Mouse (Mus musculus) forebrain, embryonic 12.5 days (tissue): ENCODE results near the gene Zfp580. TPM values are rescaled to one million over a fixed set of nuclear protein-coding genes. Genes with fewer than 3 reads are reported as not detected.

Source experiments
- ATAC-seq: fragments of 200-750 bp; cut with Nextera tagmentation; 2 replicates; pipeline ENCODE4 v1.8.0; 2017; ENCODE audit warnings: moderate TSS enrichment; ENCODE audit not compliant: low FRiP score
- H3K27ac ChIP-seq: fragments of 300-500 bp; sonication (generic); 2 replicates; pipeline ENCODE4 v1.5.1; 2016; ENCODE audit warnings: mild to moderate bottlenecking
- H3K27me3 ChIP-seq: fragments of 300-500 bp; sonication (generic); 2 replicates; pipeline ENCODE4 v1.6.1; 2016; ENCODE audit warnings: mild to moderate bottlenecking
- H3K36me3 ChIP-seq: fragments of 300-500 bp; sonication (generic); replicated peaks from 2 replicates; pipeline ENCODE4 v1.6.1; 2016; ENCODE audit warnings: mild to moderate bottlenecking
- H3K4me1 ChIP-seq: fragments of 300-500 bp; sonication (generic); 2 replicates; pipeline ENCODE4 v1.6.1; 2016
- H3K4me2 ChIP-seq: fragments of 300-500 bp; sonication (generic); 2 replicates; pipeline ENCODE4 v1.6.1; 2016; ENCODE audit warnings: mild to moderate bottlenecking, moderate library complexity
- H3K4me3 ChIP-seq: fragments of 300-500 bp; sonication (generic); replicated peaks from 2 replicates; pipeline ENCODE4 v1.5.1; 2016; ENCODE audit warnings: mild to moderate bottlenecking
- H3K9ac ChIP-seq: fragments of 300-500 bp; sonication (generic); 2 replicates; pipeline ENCODE4 v1.6.1; 2016; ENCODE audit warnings: mild to moderate bottlenecking
- H3K9me3 ChIP-seq: fragments of 300-500 bp; sonication (generic); 2 replicates; pipeline ENCODE4 v1.6.1; 2016
- WGBS: fragments of 180-500 bp; shearing (Covaris S2); methylation state at CpG from one replicate; pipeline ENCODE4 v1.1.7; 2016; 5-methylcytosine and 5-hydroxymethylcytosine counted together
- polyA plus RNA-seq: library from polyadenylated mRNA; unstranded; fragments of >200 nt; fragmentation: Nextera tagmentation; extraction: Ambion mirVana; gene quantifications from 2 replicates; pipeline ENCODE4 v1.2.1, GENCODE M21; 2016

Gene Zfp580
- polyA plus RNA-seq, 1 experiment from 2014 or later, result 46.3 TPM

DNA sequence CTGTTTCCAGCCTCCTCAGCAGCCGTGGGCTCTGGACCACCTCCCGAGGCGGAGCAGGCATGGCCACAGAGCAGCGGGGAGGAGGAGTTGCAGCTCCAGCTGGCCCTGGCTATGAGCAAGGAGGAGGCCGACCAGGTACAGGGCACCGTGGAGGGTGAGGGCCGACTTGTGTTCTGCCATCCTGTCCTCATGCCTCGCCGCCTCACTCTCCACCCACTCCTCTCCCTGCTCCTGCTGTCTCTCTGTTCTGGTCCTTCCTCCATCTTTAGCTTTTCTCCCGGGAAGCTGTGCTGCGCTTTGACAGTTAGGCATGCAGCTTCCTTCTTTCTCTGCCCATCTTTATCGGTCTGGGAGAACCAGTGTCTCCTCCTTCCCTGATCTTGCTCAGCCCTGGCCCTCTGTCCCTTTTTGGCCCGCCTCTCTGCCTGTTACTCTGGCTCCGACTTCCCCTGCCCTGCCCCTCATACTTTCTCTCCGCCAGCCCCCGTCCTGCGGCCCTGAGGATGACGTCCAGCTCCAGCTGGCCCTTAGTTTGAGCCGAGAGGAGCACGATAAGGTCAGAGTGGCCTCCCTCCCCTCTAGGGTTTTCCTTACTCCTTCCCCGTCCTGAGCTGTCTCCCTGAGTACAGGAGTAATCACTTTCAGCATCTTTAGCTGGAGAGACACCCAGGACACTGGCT is 41.6 kb downstream of the Zfp580 start:
- no peak for ATAC-seq
- Histone ChIP-seq H3K4me2 (no peak overlapping the region), H3K9ac (no peak overlapping the region), H3K27me3 (no peaks in the 10 kb centered on the region), H3K4me1 (no peaks in the 10 kb centered on the region), H3K27ac (no peak overlapping the region), H3K4me3 (no peak overlapping the region), H3K9me3 (no peaks in the 10 kb centered on the region), H3K36me3 (peaks cover 83% of the 10 kb centered on the region)
- WGBS, result 86% methylated on average over 21 of the region's 21 CpGs

DNA sequence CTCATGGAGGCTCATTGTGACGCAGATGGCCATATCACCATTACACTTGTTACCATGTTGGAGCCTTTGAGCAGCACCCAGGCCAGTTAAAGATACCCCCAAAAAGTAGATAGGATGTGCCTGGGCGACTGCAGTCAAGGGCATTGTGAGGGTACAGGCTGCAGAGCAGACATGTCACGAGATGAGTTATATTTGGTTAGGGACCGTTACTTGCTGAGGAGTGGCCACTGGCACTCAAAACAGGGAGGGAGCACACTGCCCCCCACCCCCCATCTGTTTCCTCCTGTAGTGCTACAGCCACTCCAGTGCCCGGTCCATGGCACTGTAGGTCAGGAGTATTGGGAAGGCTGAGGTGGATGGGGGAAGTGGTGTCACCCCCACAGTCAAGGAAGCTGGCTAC is 47.4 kb downstream of the Zfp580 start:
- no peaks in the 10 kb centered on the region for H3K9me3 ChIP-seq
- no peaks in the 10 kb centered on the region for H3K4me1 ChIP-seq
- H3K36me3 ChIP-seq, result peaks cover 55% of the 10 kb centered on the region
- no peak overlapping the region for H3K9ac ChIP-seq
- no peak overlapping the region for H3K4me2 ChIP-seq
- H3K4me3 ChIP-seq, result no peak overlapping the region
- H3K27ac ChIP-seq, result no peak overlapping the region
- WGBS, result 93% methylated on average over 5 of the region's 5 CpGs
- no peaks in the 10 kb centered on the region for H3K27me3 ChIP-seq
- ATAC-seq, result no peak

- Histone ChIP-seq H3K36me3 (peaks cover 44% of the 10 kb centered on the region), H3K9ac (no peak overlapping the region), H3K4me1 (no peaks in the 10 kb centered on the region), H3K9me3 (no peaks in the 10 kb centered on the region), H3K4me2 (no peak overlapping the region), H3K27ac (no peak overlapping the region), H3K27me3 (no peaks in the 10 kb centered on the region), H3K4me3 (no peak overlapping the region)
- ATAC-seq, result no peak
- WGBS, result 91% methylated on average over 3 of the region's 3 CpGs
These were observed 48.5 kb downstream of the Zfp580 start for GRCm38 (mm10) chr7:5099796-5100195.

- no peaks in the 10 kb centered on the region for H3K27me3 ChIP-seq
- WGBS, result 87% methylated on average over 10 of the region's 10 CpGs
- no peak overlapping the region for H3K27ac ChIP-seq
- H3K9ac ChIP-seq, result no peak overlapping the region
- H3K9me3 ChIP-seq, result no peaks in the 10 kb centered on the region
- peaks cover 31% of the 10 kb centered on the region for H3K36me3 ChIP-seq
- no peaks in the 10 kb centered on the region for H3K4me1 ChIP-seq
- no peak overlapping the region for H3K4me2 ChIP-seq
- ATAC-seq, result no peak
- no peak overlapping the region for H3K4me3 ChIP-seq
These were observed 49.8 kb downstream of the Zfp580 start for GRCm38 (mm10) chr7:5101066-5101663.

DNA sequence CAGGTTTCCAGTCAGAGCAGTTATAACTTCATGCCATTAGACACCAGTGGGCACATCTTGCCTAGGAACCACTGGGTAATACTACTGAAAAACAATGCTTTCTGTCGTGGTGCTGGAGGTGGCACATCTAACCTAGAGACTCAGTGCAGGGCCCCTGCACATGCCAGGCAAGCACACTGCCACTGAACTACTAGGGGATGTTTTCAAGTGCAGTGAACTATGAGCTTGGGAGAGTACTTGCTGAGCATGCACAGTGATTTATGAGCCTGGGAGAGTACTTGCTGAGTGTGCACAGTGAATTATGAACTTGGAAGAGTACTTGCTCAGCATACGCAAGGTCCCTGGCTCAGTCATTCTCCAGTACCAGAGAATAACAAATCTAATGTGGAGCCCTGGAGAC is 51.2 kb downstream of the Zfp580 start:
- Histone ChIP-seq H3K9ac (no peak overlapping the region), H3K27ac (no peak overlapping the region), H3K4me3 (no peak overlapping the region), H3K36me3 (peaks cover 17% of the 10 kb centered on the region), H3K4me2 (no peak overlapping the region), H3K9me3 (no peaks in the 10 kb centered on the region), H3K4me1 (no peaks in the 10 kb centered on the region), H3K27me3 (no peaks in the 10 kb centered on the region)
- 84% methylated on average over 2 of the region's 2 CpGs for WGBS
- no peak for ATAC-seq

Other genes with a start within 250 kb of the Zfp580 start
- gene Ube2s, start 238.9 kb upstream of the Zfp580 start, polyA plus RNA-seq, result 434 and 445 TPM in 2 replicates
- 4.0 and 4.6 TPM in 2 replicates for gene Shisa7, start 206.8 kb upstream of the Zfp580 start, polyA plus RNA-seq
- gene Isoc2b, start 181.3 kb upstream of the Zfp580 start, polyA plus RNA-seq, result 2.1 and 2.7 TPM in 2 replicates
- gene Isoc2a, start 174.4 kb upstream of the Zfp580 start, polyA plus RNA-seq, result 0.70 and 0.89 TPM in 2 replicates
- 0.24 and 0.41 TPM in 2 replicates for gene Gm36210, start 145.0 kb upstream of the Zfp580 start, polyA plus RNA-seq
- 4.0 and 4.6 TPM in 2 replicates for gene Zfp628, start 136.3 kb upstream of the Zfp580 start, polyA plus RNA-seq
- 18.1 and 19.4 TPM in 2 replicates for gene Nat14, start 129.5 kb upstream of the Zfp580 start, polyA plus RNA-seq
- gene Ssc5d, start 125.8 kb upstream of the Zfp580 start, polyA plus RNA-seq, result 0.89 and 1.4 TPM in 2 replicates
- not detected in 2 replicates for gene Sbk2, start 87.1 kb upstream of the Zfp580 start, polyA plus RNA-seq
- not detected in 2 replicates for gene Sbk3, start 80.4 kb upstream of the Zfp580 start, polyA plus RNA-seq
- gene Zfp579, start 55.4 kb upstream of the Zfp580 start, polyA plus RNA-seq, result 55.9 and 56.9 TPM in 2 replicates
- gene Zfp524, start 37.1 kb upstream of the Zfp580 start, polyA plus RNA-seq, result 9.5 and 9.6 TPM in 2 replicates
- gene Fiz1, start 36.8 kb upstream of the Zfp580 start, polyA plus RNA-seq, result 64.9 and 67.3 TPM in 2 replicates
- gene Gm44973, start 36.0 kb upstream of the Zfp580 start, polyA plus RNA-seq, result 0.69 TPM in 1 of 2 replicates, not detected in the other
- gene Zfp865, start 31.2 kb upstream of the Zfp580 start, polyA plus RNA-seq, result 6.7 and 7.3 TPM in 2 replicates
- gene Ccdc106, start 31.0 kb upstream of the Zfp580 start, polyA plus RNA-seq, result 11.0 and 12.8 TPM in 2 replicates
- not detected in 2 replicates for gene 4632433K11Rik, start 17.4 kb upstream of the Zfp580 start, polyA plus RNA-seq
- 4.0 and 4.5 TPM in 2 replicates for gene Zfp784, start 13.1 kb upstream of the Zfp580 start, polyA plus RNA-seq
- gene U2af2, start 10.6 kb downstream of the Zfp580 start, polyA plus RNA-seq, result 165 and 166 TPM in 2 replicates
- 62.9 and 66.4 TPM in 2 replicates for gene Epn1, start 28.7 kb downstream of the Zfp580 start, polyA plus RNA-seq
- not detected in 2 replicates for gene Rfpl4, start 65.4 kb downstream of the Zfp580 start, polyA plus RNA-seq
- 0.40 and 0.51 TPM in 2 replicates for gene Rasl2-9, start 74.4 kb downstream of the Zfp580 start, polyA plus RNA-seq
- gene Vmn1r55, start 98.1 kb downstream of the Zfp580 start, polyA plus RNA-seq, result not detected in 2 replicates
- gene Vmn1r56, start 145.2 kb downstream of the Zfp580 start, polyA plus RNA-seq, result not detected in 2 replicates
- not detected in 2 replicates for gene Vmn1r57, start 167.0 kb downstream of the Zfp580 start, polyA plus RNA-seq